Mouse (Mus musculus) layer of hippocampus, adult 6 months (tissue): ENCODE results near the gene Gm15023. TPM values are rescaled to one million over a fixed set of nuclear protein-coding genes. Genes with fewer than 3 reads are reported as not detected.

Source experiments
- long read RNA-seq, 2 experiments: library from polyadenylated mRNA; unstranded; transcript quantifications; one replicate each; pipeline ENCODE4 v2.0.0; 2019 to 2020
- polyA plus RNA-seq: library from polyadenylated mRNA; unstranded; fragments of <200 nt; fragmentation: Nextera tagmentation; gene quantifications from 2 replicates; pipeline ENCODE4 v1.2.3, GENCODE M21; 2021

Gm15023 gene
- polyA plus RNA-seq: not detected in 2 replicates
- long read RNA-seq, experiment 1: 0 reads
- long read RNA-seq, experiment 2: 0 reads

DNA sequence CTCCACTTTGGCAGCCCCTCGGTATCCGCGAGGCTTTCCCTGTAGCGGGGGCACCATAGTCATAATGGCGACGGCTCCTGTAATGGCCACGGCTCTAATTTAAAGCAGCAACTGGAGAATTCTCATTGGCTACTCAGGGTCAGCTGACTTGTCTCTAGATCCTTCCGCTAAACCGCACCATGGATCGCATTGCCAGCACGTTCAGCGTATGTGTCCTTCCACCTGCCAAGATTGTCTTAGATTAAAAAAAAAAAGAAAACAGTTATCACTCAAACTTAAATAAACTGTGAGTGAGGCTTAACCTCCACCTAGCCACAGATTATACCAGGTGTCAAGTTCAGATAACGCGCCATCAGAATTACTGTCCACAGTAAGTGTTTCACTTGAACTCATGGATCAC is at the start of gene Gm15023:
Gm15023 (minus strand) TSS at position 101 of the 400 bp plus-strand sequence.

DNA sequence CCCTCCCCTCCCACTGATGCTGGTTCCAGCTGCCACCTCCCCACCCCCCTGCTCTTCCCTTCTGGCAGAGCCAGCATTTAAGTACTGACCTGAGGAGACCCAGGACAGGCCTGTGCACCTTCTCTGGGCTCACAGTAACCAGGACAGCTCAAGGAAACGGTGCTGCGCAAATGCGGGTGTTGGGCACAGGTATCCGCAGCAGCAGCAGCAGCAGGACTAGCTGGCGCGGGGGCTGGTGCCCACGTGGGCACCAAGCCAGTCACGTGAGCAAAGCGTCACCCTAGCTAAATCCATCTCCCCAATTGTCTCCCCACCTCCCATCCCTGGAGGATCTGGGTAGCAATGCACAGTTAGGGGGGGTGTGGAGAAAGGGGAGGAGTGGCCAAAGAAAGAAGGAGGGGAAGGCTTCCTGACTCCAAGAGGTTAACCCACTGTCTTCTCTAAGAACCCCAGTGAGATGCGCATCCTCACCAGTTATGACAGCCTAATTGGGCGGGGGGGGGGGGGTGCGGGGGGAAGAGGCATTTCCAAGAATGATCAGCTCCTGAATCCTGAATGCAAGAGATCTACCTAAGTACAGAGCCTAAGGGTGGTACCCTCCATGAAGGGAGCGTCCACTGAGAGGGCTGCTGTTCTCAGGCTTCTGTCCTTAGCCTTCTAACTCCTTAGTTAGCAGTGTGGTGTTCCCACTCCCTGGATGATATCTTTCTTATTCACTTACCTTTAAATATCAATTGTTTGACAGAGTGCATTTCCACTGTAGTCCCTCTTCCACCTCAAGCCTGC is 33.2 kb upstream of the Gm15023 start, which contains the start of gene Tceal6:
Tceal6 (minus strand) TSS at position 252 of the 786 bp plus-strand sequence.

Other genes with a start within 250 kb of the Gm15023 start
- 0.11 TPM in 1 of 2 replicates, not detected in the other for gene Nxf2, start 212.9 kb downstream of the Gm15023 start, polyA plus RNA-seq
- 7.1 TPM in 2 replicates for gene Zmat1, start 168.4 kb downstream of the Gm15023 start, polyA plus RNA-seq
- gene Tceal6, start 33.1 kb upstream of the Gm15023 start, polyA plus RNA-seq: 58.8 and 60.5 TPM in 2 replicates
- gene Pramel3, start 124.7 kb upstream of the Gm15023 start, polyA plus RNA-seq: not detected in 2 replicates
- gene Gm5128, start 195.7 kb upstream of the Gm15023 start, polyA plus RNA-seq: not detected in 2 replicates